Mouse (Mus musculus) myocyte (in vitro differentiated cells): Measurements from ENCODE around the gene Atg16l1. TPM values are rescaled to one million over a fixed set of nuclear protein-coding genes. Genes with fewer than 3 reads are reported as not detected.

Experiments
- H3K27me3 ChIP-seq: one replicate; pipeline ENCODE4 v1.6.1; 2011; ENCODE audit not compliant: control insufficient read depth, insufficient read depth, insufficient read length
- H3K36me3 ChIP-seq: one replicate; pipeline ENCODE4 v1.6.1; 2011; ENCODE audit not compliant: control insufficient read depth, insufficient read depth
- H3K4me2 ChIP-seq: one replicate; pipeline ENCODE4 v1.6.1; 2011; ENCODE audit warnings: low read depth, control low read depth
- H3K4me3 ChIP-seq: one replicate; pipeline ENCODE4 v1.5.1; 2011; ENCODE audit warnings: mild to moderate bottlenecking, control low read depth, moderate library complexity
- H3K79me2 ChIP-seq: one replicate; pipeline ENCODE4 v1.6.1; 2011; ENCODE audit not compliant: control insufficient read depth, insufficient read depth
- H3ac ChIP-seq: one replicate; pipeline ENCODE4 v1.6.1; 2011; ENCODE audit not compliant: control insufficient read depth, insufficient read length
- CEBPB ChIP-seq: IDR thresholded peaks from 2 replicates; pipeline ENCODE4 v1.6.1; 2011; ENCODE audit warnings: mild to moderate bottlenecking, moderate library complexity; ENCODE audit not compliant: poor library complexity, insufficient read depth, severe bottlenecking
- E2F4 ChIP-seq: IDR thresholded peaks from one replicate; pipeline ENCODE4 v1.6.1; 2011; ENCODE audit warnings: mild to moderate bottlenecking, control low read depth, moderate library complexity; ENCODE audit not compliant: insufficient read depth
- MAX ChIP-seq: IDR thresholded peaks from one replicate; pipeline ENCODE4 v1.6.1; 2011; ENCODE audit warnings: low read depth, mild to moderate bottlenecking, control low read depth
- MYOD1 ChIP-seq, 3 experiments: IDR thresholded peaks; one replicate each; pipeline ENCODE4 v1.6.1; 2011; ENCODE audit warnings: control low read depth in 2 of 3, low read depth in 2 of 3, mild to moderate bottlenecking in 2 of 3, moderate library complexity in 1 of 3; ENCODE audit not compliant: insufficient read length in 2 of 3, control insufficient read depth in 1 of 3
- MYOG ChIP-seq, 3 experiments: IDR thresholded peaks; one replicate each; pipeline ENCODE4 v1.6.1; 2011; ENCODE audit warnings: control low read depth in 2 of 3, low read depth in 2 of 3, mild to moderate bottlenecking in 2 of 3; ENCODE audit not compliant: insufficient read length in 2 of 3, control insufficient read depth in 1 of 3, insufficient read depth in 1 of 3
- POLR2A ChIP-seq: IDR thresholded peaks from one replicate; pipeline ENCODE4 v1.6.1; 2011; ENCODE audit warnings: low read depth, mild to moderate bottlenecking, control low read depth, moderate library complexity; ENCODE audit not compliant: insufficient read length
- POLR2AphosphoS2 ChIP-seq: IDR thresholded peaks from one replicate; pipeline ENCODE4 v1.6.1; 2011; ENCODE audit warnings: low read depth, control low read depth; ENCODE audit not compliant: insufficient read length
- REST ChIP-seq: IDR thresholded peaks from one replicate; pipeline ENCODE4 v1.6.1; 2011; ENCODE audit warnings: mild to moderate bottlenecking, control low read depth, moderate library complexity; ENCODE audit not compliant: insufficient read depth, insufficient read length
- SRF ChIP-seq: IDR thresholded peaks from one replicate; pipeline ENCODE4 v1.6.1; 2011; ENCODE audit warnings: low read depth; ENCODE audit not compliant: control insufficient read depth, insufficient read length
- TCF12 ChIP-seq: IDR thresholded peaks from one replicate; pipeline ENCODE4 v1.6.1; 2011; ENCODE audit warnings: mild to moderate bottlenecking, control low read depth; ENCODE audit not compliant: poor library complexity, insufficient read depth, severe bottlenecking
- TCF3 ChIP-seq: IDR thresholded peaks from one replicate; pipeline ENCODE4 v1.6.1; 2011; ENCODE audit warnings: low read depth, control low read depth; ENCODE audit not compliant: insufficient read length
- USF1 ChIP-seq: IDR thresholded peaks from one replicate; pipeline ENCODE4 v1.6.1; 2011; ENCODE audit warnings: low read depth, mild to moderate bottlenecking, control low read depth, moderate library complexity
- polyA plus RNA-seq: library from polyadenylated mRNA; unstranded; fragments of >200 nt; fragmentation: generic; extraction: Trizol; gene quantifications from one replicate; pipeline ENCODE4 v1.2.1, GENCODE M21; 2012; ENCODE audit warnings: missing spikeins

Atg16l1 gene
- polyA plus RNA-seq, 1 experiment = 21.8 TPM

DNA sequence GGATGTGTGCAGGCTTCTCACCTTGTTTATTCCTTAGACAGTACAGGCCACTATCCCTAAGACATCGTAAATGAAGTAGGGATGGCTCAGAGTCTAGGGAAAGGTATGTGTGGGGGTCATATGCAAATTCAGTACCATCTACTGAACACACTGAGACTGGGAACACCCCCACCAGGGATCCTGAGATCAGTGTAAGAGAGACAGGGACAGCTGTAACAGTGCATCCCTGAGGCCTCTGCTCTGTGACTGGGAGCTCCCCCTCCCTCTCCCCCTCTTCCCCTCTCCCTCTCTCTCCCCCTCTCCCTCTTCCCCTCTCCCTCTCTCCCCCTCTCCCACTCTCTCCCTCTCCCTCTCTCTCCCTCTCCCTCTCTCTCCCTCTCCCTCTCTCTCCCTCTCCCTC, 80.8 kb downstream of the Atg16l1 start:
- Histone ChIP-seq H3K4me2 (no peak overlapping the region), H3ac (no peak overlapping the region), H3K79me2 (no peaks in the 10 kb centered on the region), H3K27me3 (no peaks in the 10 kb centered on the region), H3K4me3 (no peak overlapping the region), H3K36me3 (no peaks in the 10 kb centered on the region)
- peak; percentile 79 to 96 (median 88) for TF ChIP-seq MYOD1 (IDR thresholded peaks at IDR 0.05; ENCODE audit: control insufficient read depth in 1 of 3, insufficient read length in 2 of 3, low read depth in 2 of 3)
- TF ChIP-seq USF1 = no peak
- TF ChIP-seq TCF3 = no peak
- TF ChIP-seq CEBPB = no peak
- no peak for TF ChIP-seq POLR2A
- TF ChIP-seq TCF12 = no peak

DNA sequence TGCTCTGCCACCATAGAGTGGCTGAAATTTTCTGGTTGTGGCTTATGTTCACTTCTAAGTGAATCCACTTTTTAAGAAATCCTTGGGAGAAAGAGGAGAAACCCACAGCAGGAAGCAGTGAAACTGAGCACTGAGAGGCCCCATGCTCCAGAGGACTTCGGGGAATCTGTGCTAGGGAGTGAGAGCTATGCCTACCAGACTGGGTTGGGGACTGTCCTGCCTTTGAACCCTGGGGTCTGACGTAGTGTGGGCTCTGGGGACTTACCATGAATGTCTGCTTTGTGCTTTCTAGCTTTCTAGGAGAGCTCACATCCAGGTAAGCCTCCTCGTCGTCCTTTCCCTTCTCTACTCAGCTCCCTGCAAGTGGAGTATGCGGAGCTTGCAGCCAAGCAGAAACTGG, 81.3 kb downstream of the Atg16l1 start:
- no peak overlapping the region for H3K4me3 ChIP-seq
- no peak for TF ChIP-seq USF1
- no peak for TF ChIP-seq MYOD1 (IDR thresholded peaks at IDR 0.05; ENCODE audit: control insufficient read depth in 1 of 3, insufficient read length in 2 of 3, low read depth in 2 of 3)
- TF ChIP-seq SRF = no peak
- no peak for TF ChIP-seq MYOG (IDR thresholded peaks at IDR 0.05; ENCODE audit: control insufficient read depth in 1 of 3, insufficient read depth in 1 of 3, insufficient read length in 2 of 3, low read depth in 2 of 3)
- TF ChIP-seq POLR2A = no peak
- TF ChIP-seq TCF12 = no peak
- no peak for TF ChIP-seq MAX
- TF ChIP-seq POLR2AphosphoS2 = no peak
- no peak for TF ChIP-seq REST
- no peak for TF ChIP-seq CEBPB
- no peak for TF ChIP-seq E2F4
- TF ChIP-seq TCF3 = no peak
- H3ac ChIP-seq = no peak overlapping the region

GRCm38 (mm10) chr1:87840411-87841208, 84.9 kb downstream of the Atg16l1 start:
- H3K36me3 ChIP-seq = no peaks in the 10 kb centered on the region
- no peaks in the 10 kb centered on the region for H3K79me2 ChIP-seq
- no peaks in the 10 kb centered on the region for H3K27me3 ChIP-seq
- peak overlapping the region; percentile 16 for H3K4me2 ChIP-seq
- no peak overlapping the region for H3K4me3 ChIP-seq
- no peak for TF ChIP-seq REST
- TF ChIP-seq POLR2AphosphoS2 = no peak
- no peak for TF ChIP-seq TCF3
- no peak for TF ChIP-seq USF1
- no peak for TF ChIP-seq SRF
- TF ChIP-seq MAX = no peak
- no peak for TF ChIP-seq MYOD1 (IDR thresholded peaks at IDR 0.05; ENCODE audit: control insufficient read depth in 1 of 3, insufficient read length in 2 of 3, low read depth in 2 of 3)
- no peak for TF ChIP-seq POLR2A
- TF ChIP-seq TCF12 = no peak
- no peak for TF ChIP-seq MYOG (IDR thresholded peaks at IDR 0.05; ENCODE audit: control insufficient read depth in 1 of 3, insufficient read depth in 1 of 3, insufficient read length in 2 of 3, low read depth in 2 of 3)
- no peak for TF ChIP-seq E2F4
- no peak for TF ChIP-seq CEBPB
- H3ac ChIP-seq = no peak overlapping the region

More for the DNA sequence above, 81.3 kb downstream of the Atg16l1 start:
- no peaks in the 10 kb centered on the region for H3K27me3 ChIP-seq
- no peaks in the 10 kb centered on the region for H3K36me3 ChIP-seq
- no peaks in the 10 kb centered on the region for H3K79me2 ChIP-seq
- H3K4me2 ChIP-seq = peak overlapping the region; percentile 12

Other genes with a start within 250 kb of the Atg16l1 start
- 1.6 TPM for gene Neu2, start 246.0 kb upstream of the Atg16l1 start, polyA plus RNA-seq
- gene Ngef, start 182.0 kb upstream of the Atg16l1 start, polyA plus RNA-seq = 5.2 TPM
- 0.13 TPM for gene Inpp5d, start 135.6 kb upstream of the Atg16l1 start, polyA plus RNA-seq
- 0.72 TPM for gene Sag, start 47.8 kb downstream of the Atg16l1 start, polyA plus RNA-seq
- gene Dgkd, start 97.4 kb downstream of the Atg16l1 start, polyA plus RNA-seq = 59.3 TPM